Mouse (Mus musculus) liver, embryonic 11.5 days (tissue): ENCODE measurements around the gene Col4a4. TPM values are rescaled to one million over a fixed set of nuclear protein-coding genes. Genes with fewer than 3 reads are reported as not detected.

Experiments used
- ATAC-seq: fragments of 200-750 bp; cut with Nextera tagmentation; replicated peaks from 2 replicates; pipeline ENCODE4 v1.8.0; 2017; ENCODE audit warnings: moderate number of reproducible peaks, mild to moderate bottlenecking, moderate TSS enrichment, moderate library complexity; ENCODE audit not compliant: low FRiP score
- DNase-seq: peaks from one replicate; pipeline ENCODE4 v3.0.0-alpha.2; 2017; ENCODE audit warnings: low spot score
- H3K27ac ChIP-seq: fragments of 300-500 bp; sonication (generic); 2 replicates; pipeline ENCODE4 v1.5.1; 2014; ENCODE audit warnings: mild to moderate bottlenecking, low read depth, low read length, control low read depth
- H3K27me3 ChIP-seq: fragments of 300-500 bp; sonication (generic); replicated peaks from 2 replicates; pipeline ENCODE4 v1.6.1; 2014; ENCODE audit warnings: low read length, mixed read lengths; ENCODE audit not compliant: control insufficient read depth, insufficient read depth
- H3K36me3 ChIP-seq: fragments of 300-500 bp; sonication (generic); 2 replicates; pipeline ENCODE4 v1.6.1; 2014; ENCODE audit warnings: mild to moderate bottlenecking, low read length, moderate library complexity, mixed read lengths; ENCODE audit not compliant: control insufficient read depth, insufficient read depth
- H3K4me1 ChIP-seq: fragments of 300-500 bp; sonication (generic); replicated peaks from 2 replicates; pipeline ENCODE4 v1.6.1; 2014; ENCODE audit warnings: low read length, mixed read lengths; ENCODE audit not compliant: control insufficient read depth, insufficient read depth
- H3K4me2 ChIP-seq: fragments of 300-500 bp; sonication (generic); 2 replicates; pipeline ENCODE4 v1.6.1; 2014; ENCODE audit warnings: mild to moderate bottlenecking, control low read depth, moderate library complexity
- H3K4me3 ChIP-seq: fragments of 300-500 bp; sonication (generic); 2 replicates; pipeline ENCODE4 v1.5.1; 2014; ENCODE audit warnings: low read depth, low read length, control low read depth
- H3K9ac ChIP-seq: fragments of 300-500 bp; sonication (generic); 2 replicates; pipeline ENCODE4 v1.6.1; 2014; ENCODE audit warnings: low read depth, low read length, control low read depth
- H3K9me3 ChIP-seq: fragments of 300-500 bp; sonication (generic); 2 replicates; pipeline ENCODE4 v1.6.1; 2016; ENCODE audit warnings: low read length, inconsistent platforms, mixed read lengths; ENCODE audit not compliant: control insufficient read depth
- WGBS: fragments of 180-500 bp; shearing (Covaris S2); extraction: QIAGEN DNeasy Blood & Tissue Kit; methylation state at CpG from one replicate; pipeline ENCODE4 v1.1.7; 2014; 5-methylcytosine and 5-hydroxymethylcytosine counted together
- polyA plus RNA-seq: library from polyadenylated mRNA; unstranded; fragments of >200 nt; fragmentation: Nextera tagmentation; extraction: Ambion mirVana; gene quantifications from 2 replicates; pipeline ENCODE4 v1.2.1, GENCODE M21; 2014

The Col4a4 gene
- polyA plus RNA-seq, 1 experiment from 2014 or later = 0.15 TPM

DNA sequence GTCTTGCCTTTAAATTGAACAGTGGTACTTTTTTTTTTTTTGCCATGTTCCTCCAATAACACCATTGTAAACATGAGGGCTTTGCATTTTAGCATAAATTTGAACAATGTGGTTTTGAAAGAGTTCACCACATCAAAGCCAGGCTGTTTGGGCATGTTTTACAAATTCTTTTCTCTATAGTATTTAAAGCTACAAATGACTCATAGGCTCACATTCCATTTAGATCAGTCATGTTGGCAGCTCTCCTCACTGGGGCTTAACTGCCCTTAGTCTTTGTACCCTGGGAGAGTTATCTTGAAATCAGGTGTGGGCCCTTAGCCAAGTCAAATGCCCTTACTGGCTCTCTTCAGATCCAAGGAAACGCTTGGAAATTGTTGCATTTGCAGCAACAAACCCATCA lies 157.6 kb downstream of the Col4a4 start:
- Histone ChIP-seq H3K27me3 (no peaks in the 10 kb centered on the region), H3K4me1 (no peaks in the 10 kb centered on the region), H3K9ac (no peak overlapping the region), H3K9me3 (no peaks in the 10 kb centered on the region), H3K27ac (no peak overlapping the region), H3K4me2 (no peak overlapping the region), H3K4me3 (no peak overlapping the region), H3K36me3 (no peaks in the 10 kb centered on the region)
- DNase-seq (no peak), ATAC-seq (no peak)
- WGBS = 54% methylated on average over 1 of the region's 1 CpGs

DNA sequence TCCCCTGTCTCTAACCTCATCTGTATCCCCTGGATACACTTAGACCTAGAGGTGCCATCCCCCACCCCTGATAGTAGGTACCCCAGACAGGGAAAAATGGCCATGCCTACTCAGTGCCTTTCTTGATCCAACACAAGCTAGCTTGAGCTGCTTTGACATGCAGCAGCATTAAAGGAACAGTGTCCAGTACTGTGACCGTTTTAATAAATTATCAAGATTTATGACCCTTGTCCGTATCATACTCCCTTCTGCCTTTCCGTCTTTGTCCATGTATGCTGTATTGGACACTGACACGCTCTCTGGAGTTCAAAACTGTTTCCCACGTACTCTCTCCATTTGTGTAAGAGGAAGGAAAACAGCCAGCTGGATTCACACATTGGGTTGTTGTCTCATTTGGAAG lies 158.9 kb downstream of the Col4a4 start:
- 86% methylated on average over 5 of the region's 5 CpGs for whole genome bisulfite sequencing
- H3K36me3 ChIP-seq = no peaks in the 10 kb centered on the region

DNA sequence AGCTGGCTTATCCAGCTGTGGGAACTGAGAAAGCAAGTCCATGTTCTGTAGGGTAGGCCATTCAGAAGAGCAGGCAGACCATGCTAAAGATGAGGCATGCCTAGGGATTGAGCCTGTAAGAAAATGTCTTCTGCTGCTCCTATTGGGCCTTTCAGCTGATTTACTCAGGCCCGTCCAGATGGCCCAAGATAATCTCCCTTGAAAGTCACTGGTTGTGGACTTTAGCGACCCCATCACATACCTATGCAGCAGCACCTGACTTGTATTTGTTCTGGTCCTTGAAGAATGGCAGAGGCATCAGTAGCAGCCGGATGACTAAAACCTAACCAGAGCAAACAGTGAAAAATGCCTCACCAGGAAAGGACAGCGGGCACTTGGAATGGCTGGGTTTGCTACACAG lies 171.0 kb downstream of the Col4a4 start:
- no peak overlapping the region for H3K4me3 ChIP-seq
- H3K27me3 ChIP-seq = no peaks in the 10 kb centered on the region
- no peak overlapping the region for H3K27ac ChIP-seq
- ATAC-seq = no peak
- DNase-seq = no peak
- H3K36me3 ChIP-seq = no peaks in the 10 kb centered on the region
- no peak overlapping the region for H3K9ac ChIP-seq
- H3K4me1 ChIP-seq = no peaks in the 10 kb centered on the region
- WGBS = 82% methylated on average over 4 of the region's 4 CpGs
- H3K9me3 ChIP-seq = no peaks in the 10 kb centered on the region
- no peak overlapping the region for H3K4me2 ChIP-seq

More for the DNA sequence above, 158.9 kb downstream of the Col4a4 start:
- Histone ChIP-seq H3K4me3 (no peak overlapping the region), H3K4me2 (no peak overlapping the region), H3K9me3 (no peaks in the 10 kb centered on the region), H3K27me3 (no peaks in the 10 kb centered on the region), H3K4me1 (no peaks in the 10 kb centered on the region), H3K9ac (no peak overlapping the region), H3K27ac (no peak overlapping the region)
- ATAC-seq (no peak), DNase-seq (no peak)

DNA sequence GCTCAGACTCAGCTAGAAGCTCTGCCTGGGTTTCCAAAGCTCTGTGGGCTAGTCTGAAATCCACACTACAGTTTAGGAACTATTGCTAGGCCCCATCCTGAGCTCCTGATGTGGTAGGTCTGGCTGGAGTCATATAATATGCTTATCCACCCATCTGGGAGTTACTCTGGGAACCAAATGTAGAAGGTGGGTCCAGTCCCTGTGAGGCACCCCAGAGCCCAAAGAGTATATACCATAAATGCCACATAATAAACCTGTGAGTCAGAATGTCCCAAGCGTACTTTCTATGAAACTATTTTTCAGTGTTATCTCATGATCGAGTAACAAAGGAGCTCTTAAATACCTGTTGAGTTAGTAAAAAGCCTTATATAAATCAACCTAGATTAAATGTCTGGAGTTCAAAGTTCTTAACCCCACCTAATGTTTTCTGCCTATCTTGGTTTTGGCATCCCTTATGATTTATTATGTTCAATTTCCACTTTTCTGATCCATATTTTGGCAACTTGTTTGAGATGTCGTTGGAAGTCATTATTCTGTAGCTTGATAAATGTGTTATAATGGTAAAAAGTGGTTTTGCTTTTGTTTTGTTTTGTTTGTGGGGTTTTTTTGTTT lies 172.1 kb downstream of the Col4a4 start:
- ATAC-seq (no peak), DNase-seq (no peak)
- Histone ChIP-seq H3K4me2 (no peak overlapping the region), H3K4me1 (no peaks in the 10 kb centered on the region), H3K4me3 (no peak overlapping the region), H3K9me3 (no peaks in the 10 kb centered on the region), H3K36me3 (no peaks in the 10 kb centered on the region), H3K27ac (no peak overlapping the region), H3K9ac (no peak overlapping the region), H3K27me3 (no peaks in the 10 kb centered on the region)
- WGBS = 90% methylated on average over 3 of the region's 3 CpGs

DNA sequence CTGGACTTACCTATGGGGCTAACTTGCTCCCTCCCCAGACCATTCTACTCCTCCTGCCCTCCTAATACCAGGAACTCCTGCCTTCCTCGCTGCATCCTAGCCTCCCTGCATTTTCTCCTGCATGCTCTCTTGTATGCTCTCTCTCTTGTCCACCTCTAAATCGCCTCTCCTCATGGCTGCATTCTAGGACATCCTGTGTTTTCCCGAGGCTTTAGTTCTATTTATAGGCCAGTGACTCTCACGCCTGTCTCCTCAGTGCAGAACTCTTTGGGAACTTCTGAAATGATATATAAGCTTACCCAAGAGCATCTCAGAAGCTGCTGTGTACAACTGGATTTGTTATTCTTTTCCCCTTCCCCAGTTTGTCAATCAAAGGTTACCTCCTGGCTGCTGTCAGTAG lies 174.6 kb downstream of the Col4a4 start:
- Histone ChIP-seq H3K9me3 (no peaks in the 10 kb centered on the region), H3K4me1 (no peaks in the 10 kb centered on the region), H3K27ac (no peak overlapping the region), H3K9ac (no peak overlapping the region), H3K27me3 (no peaks in the 10 kb centered on the region), H3K4me3 (no peak overlapping the region), H3K4me2 (no peak overlapping the region), H3K36me3 (no peaks in the 10 kb centered on the region)
- 59% methylated on average over 4 of the region's 4 CpGs for WGBS
- DNase-seq (no peak), ATAC-seq (no peak)

DNA sequence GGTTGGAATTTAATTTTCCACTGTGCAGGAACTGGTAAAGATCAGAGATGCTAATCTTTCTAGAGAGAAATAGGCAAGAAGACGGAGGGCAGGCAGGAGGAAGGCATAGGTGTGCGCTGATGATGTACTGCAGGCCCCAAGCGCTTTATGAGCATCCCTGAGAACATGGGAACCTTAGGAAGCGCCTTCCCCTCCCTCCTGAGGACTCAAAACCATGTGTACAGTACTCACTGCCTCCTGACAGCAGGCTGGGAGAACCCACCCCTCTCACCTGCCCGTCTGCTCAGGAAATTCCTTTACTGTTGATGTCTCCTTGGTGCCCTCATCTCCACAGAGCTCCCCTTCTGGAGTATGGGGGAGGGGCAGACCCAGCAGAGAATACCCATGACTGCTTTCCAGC lies 175.1 kb downstream of the Col4a4 start:
- no peak overlapping the region; the same call in 1 of the 2 replicates for H3K27ac ChIP-seq
- DNase-seq (no peak), ATAC-seq (no peak)

DNA sequence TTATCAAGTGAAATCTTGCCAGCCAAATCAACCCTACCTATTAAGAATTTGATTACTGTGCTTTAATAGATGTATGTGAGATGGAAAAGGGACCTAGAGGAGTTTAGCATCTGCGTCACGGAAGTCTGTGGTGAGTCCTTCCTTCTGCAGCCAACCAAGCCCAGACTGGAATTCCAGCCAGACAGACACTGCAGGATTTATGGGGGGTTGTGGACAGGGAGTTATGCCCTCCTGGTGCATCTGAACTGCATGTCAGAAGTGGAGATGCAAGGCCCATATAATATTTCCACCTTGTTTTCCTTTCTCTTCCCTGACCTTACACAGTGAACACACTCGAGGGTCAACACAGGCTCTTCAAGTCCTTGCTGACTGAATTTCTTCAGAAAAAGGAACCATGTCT lies 176.1 kb downstream of the Col4a4 start:
- Histone ChIP-seq H3K27ac (no peak overlapping the region), H3K36me3 (no peaks in the 10 kb centered on the region), H3K4me3 (no peak overlapping the region), H3K27me3 (no peaks in the 10 kb centered on the region), H3K4me2 (no peak overlapping the region), H3K9me3 (no peaks in the 10 kb centered on the region), H3K9ac (no peak overlapping the region), H3K4me1 (no peaks in the 10 kb centered on the region)
- DNase-seq = no peak
- 75% methylated on average over 3 of the region's 3 CpGs for WGBS
- ATAC-seq = no peak

More for the DNA sequence above, 175.1 kb downstream of the Col4a4 start:
- H3K36me3 ChIP-seq = no peaks in the 10 kb centered on the region
- no peak overlapping the region for H3K4me2 ChIP-seq
- no peaks in the 10 kb centered on the region for H3K4me1 ChIP-seq
- H3K27me3 ChIP-seq = no peaks in the 10 kb centered on the region
- 67% methylated on average over 5 of the region's 5 CpGs for WGBS
- H3K9me3 ChIP-seq = no peaks in the 10 kb centered on the region
- H3K9ac ChIP-seq = no peak overlapping the region
- no peak overlapping the region for H3K4me3 ChIP-seq

DNA sequence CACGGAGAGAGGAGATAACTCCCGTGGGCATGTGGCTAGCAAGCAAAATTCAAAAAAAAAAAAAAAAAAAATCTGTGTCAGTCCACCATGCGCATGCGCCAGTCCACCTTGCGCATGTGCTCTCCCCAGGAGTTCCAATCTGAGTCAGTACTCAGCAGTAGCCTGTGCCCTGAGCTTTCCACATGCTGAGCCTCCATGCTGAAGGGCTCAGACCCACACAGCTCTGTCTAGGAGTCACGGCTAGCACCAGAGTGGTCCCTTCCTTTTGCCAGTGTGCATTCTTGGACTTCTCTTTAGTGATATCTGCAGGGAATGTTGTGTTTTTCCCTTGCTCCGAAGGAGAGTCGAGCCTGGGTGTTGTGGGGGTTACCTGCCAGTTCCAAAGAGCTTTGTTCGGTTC lies 177.4 kb downstream of the Col4a4 start:
- ATAC-seq = no peak
- Histone ChIP-seq H3K9ac (no peak overlapping the region), H3K9me3 (no peaks in the 10 kb centered on the region), H3K36me3 (no peaks in the 10 kb centered on the region), H3K27ac (no peak overlapping the region), H3K4me2 (no peak overlapping the region), H3K4me3 (no peak overlapping the region), H3K4me1 (no peaks in the 10 kb centered on the region), H3K27me3 (no peaks in the 10 kb centered on the region)
- WGBS = 88% methylated on average over 9 of the region's 9 CpGs
- no peak for DNase-seq

DNA sequence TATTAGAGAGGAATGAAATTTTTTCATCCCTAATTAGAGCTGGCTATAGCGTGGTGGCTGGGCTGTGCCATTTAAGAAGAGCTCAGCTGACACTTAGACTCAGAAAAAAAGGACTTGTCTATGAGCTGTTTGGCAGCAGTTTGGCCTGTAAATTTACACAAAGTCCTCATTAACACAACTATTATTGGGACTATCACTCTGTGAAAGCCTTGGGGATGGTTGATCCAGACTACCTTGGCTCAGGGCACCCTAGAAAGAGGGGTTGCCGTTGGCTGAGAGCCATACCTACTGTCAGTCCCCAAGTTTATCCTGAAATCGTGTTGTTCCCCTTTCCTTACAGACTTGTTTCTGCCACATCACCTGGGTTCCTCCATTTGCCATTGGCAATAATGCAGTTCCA lies 178.9 kb downstream of the Col4a4 start:
- Histone ChIP-seq H3K36me3 (no peaks in the 10 kb centered on the region), H3K4me2 (no peak overlapping the region), H3K9ac (no peak overlapping the region), H3K4me1 (no peaks in the 10 kb centered on the region), H3K9me3 (no peaks in the 10 kb centered on the region), H3K27me3 (no peaks in the 10 kb centered on the region), H3K4me3 (no peak overlapping the region), H3K27ac (no peak overlapping the region)
- DNase-seq (no peak), ATAC-seq (no peak)
- WGBS = 80% methylated on average over 3 of the region's 3 CpGs
